Mouse (Mus musculus): ENCODE data around the gene Pex26.

Pex26 gene

GRCm38 (mm10) chr6:121206481-121206880 lies 23.0 kb downstream of the Pex26 start:
- no peak for DNase-seq (ENCODE audit: extremely low read depth, low read depth, low spot score)

GRCm38 (mm10) chr6:121209584-121209983 lies 26.1 kb downstream of the Pex26 start:
- DNase-seq (ENCODE audit: extremely low read depth, low read depth, low spot score) = no peak

GRCm38 (mm10) chr6:121210149-121210925 lies 26.9 kb downstream of the Pex26 start, which contains the start of gene Tuba8:
Gene Tuba8 (plus strand): TSS chr6:121210696.
- peak; percentile 78 for DNase-seq (ENCODE audit: extremely low read depth, low read depth, low spot score)

- DNase-seq (ENCODE audit: extremely low read depth, low read depth, low spot score) = no peak
These were observed 27.4 kb downstream of the Pex26 start for GRCm38 (mm10) chr6:121210926-121211289.

- peak; percentile 59 for DNase-seq (ENCODE audit: extremely low read depth, low read depth, low spot score)
These were observed 28.3 kb downstream of the Pex26 start for GRCm38 (mm10) chr6:121211743-121212142.

- DNase-seq (ENCODE audit: extremely low read depth, low read depth, low spot score) = no peak
These were observed 29.5 kb downstream of the Pex26 start for GRCm38 (mm10) chr6:121212988-121213387.

GRCm38 (mm10) chr6:121214221-121214620 lies 30.8 kb downstream of the Pex26 start:
- DNase-seq (ENCODE audit: extremely low read depth, low read depth, low spot score) = no peak

- DNase-seq (ENCODE audit: extremely low read depth, low read depth, low spot score) = no peak
These were observed 31.3 kb downstream of the Pex26 start for GRCm38 (mm10) chr6:121214667-121215330.

- DNase-seq (ENCODE audit: extremely low read depth, low read depth, low spot score) = no peak
These were observed 31.9 kb downstream of the Pex26 start for GRCm38 (mm10) chr6:121215336-121215735.

- DNase-seq (ENCODE audit: extremely low read depth, low read depth, low spot score) = no peak
These were observed 32.4 kb downstream of the Pex26 start for GRCm38 (mm10) chr6:121215896-121216295.

- DNase-seq (ENCODE audit: extremely low read depth, low read depth, low spot score) = no peak
These were observed 33.3 kb downstream of the Pex26 start for GRCm38 (mm10) chr6:121216589-121217255.

GRCm38 (mm10) chr6:121218002-121218401 lies 34.5 kb downstream of the Pex26 start:
- no peak for DNase-seq (ENCODE audit: extremely low read depth, low read depth, low spot score)

- no peak for DNase-seq (ENCODE audit: extremely low read depth, low read depth, low spot score)
These were observed 35.9 kb downstream of the Pex26 start for GRCm38 (mm10) chr6:121219406-121219805.

- no peak for DNase-seq (ENCODE audit: extremely low read depth, low read depth, low spot score)
These were observed 36.7 kb downstream of the Pex26 start for GRCm38 (mm10) chr6:121220181-121220580.

GRCm38 (mm10) chr6:121221876-121222597 lies 38.6 kb downstream of the Pex26 start:
- DNase-seq (ENCODE audit: extremely low read depth, low read depth, low spot score) = no peak

GRCm38 (mm10) chr6:121223001-121223400 lies 39.5 kb downstream of the Pex26 start:
- no peak for DNase-seq (ENCODE audit: extremely low read depth, low read depth, low spot score)

GRCm38 (mm10) chr6:121224067-121224466 lies 40.6 kb downstream of the Pex26 start:
- DNase-seq (ENCODE audit: extremely low read depth, low read depth, low spot score) = no peak

- no peak for DNase-seq (ENCODE audit: extremely low read depth, low read depth, low spot score)
These were observed 41.5 kb downstream of the Pex26 start for GRCm38 (mm10) chr6:121224993-121225392.

GRCm38 (mm10) chr6:121226043-121226442 lies 42.6 kb downstream of the Pex26 start:
- no peak for DNase-seq (ENCODE audit: extremely low read depth, low read depth, low spot score)

GRCm38 (mm10) chr6:121226744-121227143 lies 43.3 kb downstream of the Pex26 start:
- DNase-seq (ENCODE audit: extremely low read depth, low read depth, low spot score) = no peak

- DNase-seq (ENCODE audit: extremely low read depth, low read depth, low spot score) = no peak
These were observed 45.0 kb downstream of the Pex26 start for GRCm38 (mm10) chr6:121228421-121228820.
